Mouse (Mus musculus): ENCODE results near the gene 4930430F08Rik.
"Not testable (repeated sequence)": the region's sequence is repeated elsewhere in the genome, so short reads cannot be mapped to it uniquely, and the experiment has no call there.

DNA sequence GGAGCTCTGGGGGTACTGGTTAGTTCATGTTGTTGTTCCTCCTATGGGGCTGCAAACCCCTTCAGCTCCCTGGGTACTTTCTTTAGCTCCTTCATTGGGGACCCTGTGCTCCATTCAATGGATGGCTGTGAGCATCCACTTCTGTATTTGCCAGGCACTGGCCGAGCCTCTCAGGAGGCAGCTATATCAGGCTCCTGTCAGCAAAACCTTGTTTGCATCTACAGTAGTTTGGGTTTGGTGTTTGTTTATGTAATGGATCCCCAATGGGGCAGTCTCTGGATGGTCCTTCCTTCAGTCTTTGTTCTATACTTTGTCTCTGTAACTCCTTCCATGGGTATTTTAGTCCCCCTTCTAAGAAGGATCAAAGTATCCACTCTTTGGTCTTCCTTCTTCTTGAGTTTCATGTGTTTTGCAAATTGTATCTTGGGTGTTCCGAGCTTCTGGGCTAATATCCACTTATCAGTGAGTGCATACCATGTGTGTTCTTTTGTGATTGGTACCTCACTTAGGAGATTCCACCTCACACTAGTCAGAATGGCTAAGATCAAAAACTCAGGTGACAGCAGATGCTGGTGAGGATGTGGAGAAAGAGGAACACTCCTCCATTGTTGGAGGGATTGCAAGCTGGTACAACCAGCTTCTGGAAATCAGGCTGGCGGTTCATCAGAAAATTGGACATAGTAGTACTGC lies 29.9 kb downstream of the 4930430F08Rik start:
- not testable (repeated sequence) for TF ChIP-seq CTCF, EP300 (IDR thresholded peaks at IDR 0.05; ENCODE audit: low read depth)
